Mouse (Mus musculus) right cerebral cortex, postnatal 10 days (tissue): ENCODE results near the gene Cacna1d.
A peak's percentile ranks its signal among the peaks of the same experiment; 100 is the strongest.

ENCODE experiments used
- DNase-seq, 2 experiments: peaks; one replicate each; pipeline ENCODE4 v3.0.0; 2021; ENCODE audit warnings: low spot score in 2 of 2

The Cacna1d gene

GRCm38 (mm10) chr14:30217124-30217523 lies 274.1 kb downstream of the Cacna1d start:
- DNase-seq, result no peak

DNA sequence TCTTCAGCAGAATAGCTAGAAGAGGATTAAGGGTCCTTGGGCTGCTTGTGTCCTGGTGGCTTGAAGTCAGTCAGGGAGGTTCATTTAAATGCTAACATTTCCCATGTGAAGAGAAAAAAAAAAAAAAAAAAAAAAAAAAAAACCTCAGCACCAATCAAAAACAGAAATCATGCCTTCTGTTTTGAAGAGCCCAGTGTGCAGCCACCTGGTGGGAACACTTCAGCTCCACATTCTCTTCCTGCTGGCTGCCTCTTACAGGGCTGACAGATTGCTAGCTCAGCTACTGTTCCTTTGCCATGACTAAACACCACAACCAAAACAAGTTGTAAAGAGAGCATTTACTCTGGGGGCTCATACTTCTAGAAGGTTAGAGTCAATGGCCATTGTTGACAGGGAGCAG lies 283.1 kb downstream of the Cacna1d start:
- no peak for DNase-seq

GRCm38 (mm10) chr14:30205821-30206220 lies 285.4 kb downstream of the Cacna1d start:
- DNase-seq, result no peak

GRCm38 (mm10) chr14:30204526-30204925 lies 286.7 kb downstream of the Cacna1d start:
- DNase-seq, result no peak

- DNase-seq, result no peak
These were observed 290.9 kb downstream of the Cacna1d start for GRCm38 (mm10) chr14:30200310-30200709.

DNA sequence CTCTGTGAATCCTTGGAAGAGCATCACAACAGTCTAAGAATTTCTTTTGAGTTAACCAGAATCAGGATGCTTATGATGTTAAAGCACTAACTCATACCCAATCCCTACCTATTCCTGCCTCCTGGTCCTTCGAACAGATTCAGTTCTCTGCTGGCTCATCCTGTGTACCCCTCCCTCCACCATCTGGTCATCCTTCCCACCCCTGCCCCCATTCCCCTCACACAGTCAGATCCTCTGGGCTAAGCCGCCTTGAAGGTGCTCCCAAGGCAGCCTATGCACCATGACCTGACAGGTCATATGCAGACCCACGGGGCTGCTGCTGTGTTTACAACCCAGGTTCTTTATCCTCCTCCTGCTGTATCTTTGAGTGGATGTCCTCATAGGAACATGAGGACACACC lies 292.4 kb downstream of the Cacna1d start:
- DNase-seq, result peak in 1 of 2 experiments; percentile 18

DNA sequence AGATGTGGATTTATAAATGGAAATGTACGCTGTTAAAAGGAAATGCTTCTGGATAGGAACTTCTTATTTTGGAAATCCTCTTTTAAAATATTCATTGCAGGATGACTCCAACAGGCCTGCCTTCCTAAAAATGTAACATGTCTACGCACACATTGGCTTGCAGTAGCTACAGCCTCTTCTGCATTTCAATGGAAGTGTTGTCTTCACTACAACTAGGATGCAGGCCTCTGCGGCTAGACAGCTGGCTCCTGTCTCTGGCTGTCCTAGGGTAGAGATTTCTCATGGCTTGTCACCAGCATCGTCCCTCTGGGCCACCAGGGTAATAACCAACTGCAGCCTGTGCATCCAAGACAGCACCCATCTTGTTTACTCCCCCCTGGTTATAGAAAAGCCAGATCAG lies 293.1 kb downstream of the Cacna1d start:
- peak; percentile 46 to 55 for DNase-seq

DNA sequence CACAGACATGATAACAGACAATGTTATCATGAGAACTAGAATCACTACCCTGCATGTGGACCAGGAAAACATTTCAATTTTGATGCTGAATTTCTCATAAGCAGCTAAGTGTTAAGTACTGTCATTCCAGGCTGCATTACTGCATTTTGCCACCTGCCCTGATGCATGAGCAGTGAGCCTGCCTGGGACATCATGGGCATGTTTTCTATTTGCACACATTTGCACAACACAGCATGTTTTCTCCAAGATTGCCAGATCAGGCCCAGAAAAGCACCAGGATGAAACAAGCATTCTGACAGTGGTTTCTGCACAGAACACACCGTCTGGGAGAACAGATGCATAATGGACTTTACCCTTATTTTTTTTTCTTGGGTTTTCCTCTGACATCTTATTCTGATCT lies 294.3 kb downstream of the Cacna1d start:
- peak; percentile 22 to 30 for DNase-seq

DNA sequence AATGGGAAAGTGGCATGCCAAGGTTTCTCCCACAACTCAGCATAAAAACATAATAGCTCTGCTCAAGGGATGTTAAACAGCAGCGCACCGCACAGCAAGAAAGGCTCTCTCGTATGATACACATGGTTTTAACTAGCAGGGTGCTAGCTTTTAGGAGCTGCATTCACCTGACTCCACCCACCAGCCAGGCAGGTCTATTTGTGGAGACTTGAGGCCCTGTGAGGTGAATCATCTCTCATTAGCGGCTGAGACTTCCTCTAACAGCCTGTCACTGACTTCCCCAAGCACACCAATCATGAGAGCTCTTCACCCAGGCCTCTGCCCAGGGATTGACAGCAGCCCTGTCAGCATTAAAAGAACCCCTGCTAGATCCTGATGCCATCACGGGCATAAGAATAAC lies 295.0 kb downstream of the Cacna1d start:
- DNase-seq, result peak; percentile 51 to 63

GRCm38 (mm10) chr14:30190308-30190971 lies 300.8 kb downstream of the Cacna1d start:
- no peak for DNase-seq

- DNase-seq, result no peak
These were observed 305.5 kb downstream of the Cacna1d start for GRCm38 (mm10) chr14:30185616-30186274.

- DNase-seq, result no peak
These were observed 306.7 kb downstream of the Cacna1d start for GRCm38 (mm10) chr14:30184445-30185152.

DNA sequence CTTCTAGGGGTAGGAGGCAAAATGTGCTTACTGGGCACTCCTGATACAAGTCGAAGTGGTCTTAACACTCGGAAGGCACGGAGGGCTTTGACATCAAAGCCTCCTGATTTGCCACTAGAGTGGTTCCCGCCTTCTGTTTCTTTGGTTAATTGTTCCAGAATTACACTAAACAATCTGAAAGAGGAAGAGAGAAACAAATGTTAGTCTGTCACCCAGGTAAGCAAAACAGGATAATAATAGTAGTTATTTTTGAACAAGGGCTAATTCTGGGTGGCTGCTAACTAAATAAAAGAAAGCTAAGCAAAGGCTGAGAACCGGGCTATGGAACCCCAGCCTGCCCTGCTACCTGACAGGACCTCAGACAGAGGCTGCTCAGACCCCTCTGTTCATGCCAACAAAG lies 307.2 kb downstream of the Cacna1d start:
- no peak for DNase-seq

- DNase-seq, result peak; percentile 16 to 17
These were observed 308.4 kb downstream of the Cacna1d start for GRCm38 (mm10) chr14:30182624-30183524.

DNA sequence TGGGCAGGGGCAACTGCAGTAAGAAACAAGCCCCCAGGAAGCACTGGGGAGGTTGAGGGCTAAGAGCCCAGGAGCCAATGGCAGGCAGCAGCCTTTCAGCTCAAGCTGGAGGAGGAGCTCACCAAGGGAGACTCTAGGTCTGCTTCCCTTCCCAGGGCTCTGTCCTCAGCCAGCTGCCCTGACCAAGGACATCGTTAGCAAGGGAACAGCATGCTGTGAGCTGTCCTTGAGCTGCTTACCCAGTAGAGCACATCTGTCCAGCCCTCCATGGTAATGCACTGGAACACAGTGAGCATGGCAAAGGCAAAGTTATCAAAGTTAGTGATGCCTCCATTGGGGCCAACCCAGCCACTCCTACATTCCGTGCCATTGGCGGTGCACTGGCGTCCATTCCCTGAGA lies 312.9 kb downstream of the Cacna1d start:
- DNase-seq, result peak in 1 of 2 experiments; percentile 12

DNA sequence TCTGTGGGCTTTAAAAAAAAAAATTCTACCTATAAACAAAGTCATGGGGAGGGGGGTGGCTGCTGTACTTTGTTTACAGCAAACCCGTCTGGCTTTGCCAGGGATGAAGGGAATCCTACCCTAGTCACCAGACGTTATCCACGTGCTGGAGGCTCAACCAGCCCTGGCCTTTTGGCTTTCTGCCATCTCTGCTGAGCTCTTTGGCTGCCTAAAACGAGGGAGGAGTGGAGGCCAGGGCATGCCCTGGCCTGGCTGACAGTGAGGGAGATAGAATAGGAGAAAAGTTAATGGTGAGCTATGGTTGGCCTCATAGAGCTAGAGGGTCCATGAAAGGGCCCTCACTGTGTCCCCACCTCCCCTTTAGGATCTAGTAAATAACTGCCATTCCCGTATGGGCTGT lies 313.4 kb downstream of the Cacna1d start:
- peak in 1 of 2 experiments; percentile 33 for DNase-seq

DNA sequence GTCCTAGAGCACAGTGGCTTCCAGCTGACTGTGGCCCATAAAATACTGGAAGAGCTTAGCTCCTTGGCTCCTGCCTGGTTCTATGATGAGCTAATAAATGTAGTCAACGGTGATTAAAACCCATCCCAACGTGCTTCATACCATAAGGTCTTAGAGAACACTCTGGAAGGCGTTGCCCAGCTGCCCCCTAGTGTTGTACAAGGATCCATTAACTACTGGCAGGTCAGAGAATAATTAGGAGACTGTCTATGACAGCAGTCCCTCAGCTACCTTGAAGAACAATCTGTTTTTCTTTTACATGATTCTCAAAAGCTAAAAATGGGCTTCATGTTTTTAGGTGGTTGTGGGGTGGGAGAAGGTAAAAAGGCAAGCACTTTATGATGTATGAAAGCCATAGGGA lies 315.9 kb downstream of the Cacna1d start:
- peak in 1 of 2 experiments; percentile 6 for DNase-seq

GRCm38 (mm10) chr14:30172821-30173755 lies 318.2 kb downstream of the Cacna1d start:
- DNase-seq, result peak in 1 of 2 experiments; percentile 17

- DNase-seq, result peak in 1 of 2 experiments; percentile 16
These were observed 319.7 kb downstream of the Cacna1d start for GRCm38 (mm10) chr14:30171593-30171992.

DNA sequence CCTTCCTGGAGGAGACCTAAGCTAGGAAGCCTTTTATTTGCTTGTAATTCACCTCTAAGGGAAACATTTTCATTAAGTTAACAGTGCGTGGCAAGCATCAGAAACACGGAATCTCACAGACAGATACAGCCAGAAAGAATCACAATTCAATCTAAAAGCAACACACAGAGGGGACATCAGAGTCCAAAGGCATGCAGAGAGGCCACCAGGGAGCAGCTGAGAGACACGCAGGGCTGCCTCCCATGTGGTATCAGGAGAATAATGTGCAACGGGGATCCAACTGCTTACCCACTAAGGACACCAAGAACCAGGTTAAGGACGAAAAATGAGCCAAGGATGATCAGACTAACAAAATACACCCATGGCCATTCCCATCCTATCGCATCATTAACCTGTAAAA lies 320.2 kb downstream of the Cacna1d start:
- DNase-seq, result peak in 1 of 2 experiments; percentile 19

GRCm38 (mm10) chr14:30169455-30169854 lies 321.8 kb downstream of the Cacna1d start:
- DNase-seq, result peak in 1 of 2 experiments; percentile 19
